Comparison of ENCODE assay signal across 9 mouse cellular contexts in the genomic region with DNA sequence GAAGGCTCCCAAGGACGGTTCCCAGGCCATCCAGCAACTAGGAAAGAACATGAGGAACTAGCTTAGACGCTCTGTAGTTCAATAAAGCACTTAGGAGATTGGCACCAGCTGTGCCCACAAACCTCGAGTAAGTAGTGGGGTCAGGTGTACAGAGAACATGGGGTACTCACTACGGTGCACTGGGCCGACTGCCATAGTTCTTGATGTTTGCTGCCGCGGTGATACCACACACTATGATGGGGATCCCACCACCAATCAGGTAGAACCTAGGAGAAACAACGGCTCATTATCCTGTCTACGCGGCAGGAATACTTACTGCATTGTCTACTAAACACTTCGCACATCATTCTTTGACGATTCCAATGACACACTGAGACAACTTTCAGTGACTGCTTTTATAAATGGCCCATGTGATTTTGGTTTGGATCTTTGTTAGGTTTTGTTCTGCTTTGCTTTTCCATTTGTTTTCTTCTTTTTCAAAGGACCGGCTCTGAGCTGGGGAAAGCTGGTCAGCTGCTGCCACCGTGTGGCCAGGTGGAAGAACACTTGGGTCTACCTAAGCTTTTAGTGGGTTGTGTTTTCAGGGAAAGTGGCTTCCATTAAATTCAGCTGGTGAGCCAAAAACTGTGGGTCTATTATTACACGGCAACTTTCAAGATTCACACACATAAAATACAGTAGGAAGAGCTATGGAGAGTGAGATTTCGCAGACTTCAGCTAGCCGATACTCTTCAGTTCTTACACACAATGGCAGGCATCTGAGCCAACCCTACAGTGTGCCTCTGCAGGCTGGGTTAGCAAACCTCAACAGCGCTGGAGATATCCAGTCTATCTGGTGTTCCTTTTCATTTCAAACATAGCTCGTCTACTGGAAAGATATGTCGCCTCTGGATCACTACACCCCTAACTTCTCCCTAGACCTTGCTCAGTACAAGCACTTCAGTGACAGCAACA.
DNase-seq lines count a peak whose midpoint lies in the region; ATAC-seq lines count a peak whose summit lies in the region.
"Had no signal": no experiment of that assay in that cellular context is flagged by ENCODE, and none has a peak within 500 bp of the region (broad histone marks: within the 10 kb centered on the region; RNA-seq: fewer than 3 reads in every experiment).

No protein-coding gene starts in this region.

- H3K27ac ChIP-seq in heart, embryonic 11.5 days (ENCODE audit: low read depth, low read length), result no peak overlapping the region
- H3K27ac ChIP-seq in neural tube, embryonic 12.5 days, result no peak overlapping the region
- H3K27ac ChIP-seq: liver, embryonic 15.5 days had no signal

- WGBS in heart, embryonic 11.5 days (ENCODE audit: insufficient replicate concordance), result 82% methylated on average over 20 of the region's 20 CpGs
- 85% methylated on average over 20 of the region's 20 CpGs for WGBS in neural tube, embryonic 12.5 days

- ATAC-seq in heart, embryonic 11.5 days (replicated peaks; ENCODE audit: insufficient number of reproducible peaks, low FRiP score, low TSS enrichment), result no peak
- ATAC-seq in neural tube, embryonic 12.5 days (ENCODE audit: low FRiP score, low read depth), result peak; percentile 75

- peak; percentile 14 to 29 for DNase-seq in heart, postnatal 36 days
- DNase-seq in Muller cell, postnatal 12 days (ENCODE audit: inconsistent ontology term), result peak; percentile 28
- peak; percentile 39 to 68 for DNase-seq in cerebellum, postnatal 4 days (ENCODE audit: low spot score in 2 of 2)
- peak; percentile 59 for DNase-seq in heart, postnatal 4 days
- DNase-seq in left cerebral cortex, postnatal 36 days (ENCODE audit: low spot score in 2 of 2), result peak; percentile 57 to 62
- no peak for DNase-seq in spleen, postnatal 14 days (ENCODE audit: low spot score in 2 of 2)

- intact Hi-C loops in heart, postnatal 36 days (cut with DNase I), result loop anchor here (2.0 kb wide), 1 partner anchor 591 kb away; no protein-coding TSS in a partner anchor
- intact Hi-C loops in left cerebral cortex, postnatal 36 days (cut with DNase I), result loop anchor here (1.0 to 10.0 kb wide), 2 partner anchors 592 to 877 kb away; no protein-coding TSS in a partner anchor

- H3K36me3 ChIP-seq in heart, embryonic 11.5 days (ENCODE audit: control insufficient read depth, insufficient read depth, low read length), result peaks cover 18% of the 10 kb centered on the region
- H3K36me3 ChIP-seq in neural tube, embryonic 12.5 days, result peaks cover 56% of the 10 kb centered on the region

- H3K4me2 ChIP-seq in heart, embryonic 11.5 days, result no peak overlapping the region
- H3K4me2 ChIP-seq in neural tube, embryonic 12.5 days (replicated peaks), result no peak overlapping the region
- H3K4me2 ChIP-seq: liver, embryonic 15.5 days had no signal

- H3K9ac ChIP-seq in heart, embryonic 11.5 days (ENCODE audit: low read depth, low read length), result no peak overlapping the region
- H3K9ac ChIP-seq in neural tube, embryonic 12.5 days, result no peak overlapping the region
- H3K9ac ChIP-seq: liver, embryonic 15.5 days had no signal

- 0 out of 2 replicates have a peak, but pooled peaks cover 3% of the 10 kb centered on the region for H3K4me1 ChIP-seq in heart, embryonic 11.5 days (ENCODE audit: control insufficient read depth, insufficient read depth, low read length)
- no peaks in the 10 kb centered on the region for H3K4me1 ChIP-seq in neural tube, embryonic 12.5 days
- H3K4me1 ChIP-seq: liver, embryonic 15.5 days had no signal

- H3K27me3 ChIP-seq in heart, embryonic 11.5 days (ENCODE audit: control insufficient read depth, insufficient read depth, low read length), result no peaks in the 10 kb centered on the region
- no peaks in the 10 kb centered on the region for H3K27me3 ChIP-seq in neural tube, embryonic 12.5 days (replicated peaks)
- H3K27me3 ChIP-seq: liver, embryonic 15.5 days had no signal

- no peak overlapping the region for H3K4me3 ChIP-seq in heart, embryonic 11.5 days (ENCODE audit: low read depth, low read length)
- H3K4me3 ChIP-seq in neural tube, embryonic 12.5 days, result no peak overlapping the region
- H3K4me3 ChIP-seq: liver, embryonic 15.5 days had no signal

- no peaks in the 10 kb centered on the region for H3K9me3 ChIP-seq in heart, embryonic 11.5 days (replicated peaks; ENCODE audit: control insufficient read depth, low read length)
- no peaks in the 10 kb centered on the region for H3K9me3 ChIP-seq in neural tube, embryonic 12.5 days
- H3K9me3 ChIP-seq: liver, embryonic 15.5 days had no signal

Comparison
In these comparisons a context has a peak if more than half of its experiments do, and no peak if none do; other contexts are left out.
1. DNase-seq: peak in heart, postnatal 36 days (2 of 2), Muller cell, postnatal 12 days (single experiment), cerebellum, postnatal 4 days (2 of 2), heart, postnatal 4 days (single experiment) and left cerebral cortex, postnatal 36 days (2 of 2); none in spleen, postnatal 14 days (0 of 2).